Mouse (Mus musculus): Measurements from ENCODE around the gene Fbxl15. TPM values are rescaled to one million over a fixed set of nuclear protein-coding genes. Genes with fewer than 3 reads are reported as not detected.

The Fbxl15 gene
- total and polyA plus RNA-seq, 3 experiments = 5.3 to 8.0 (median 5.3) TPM

DNA sequence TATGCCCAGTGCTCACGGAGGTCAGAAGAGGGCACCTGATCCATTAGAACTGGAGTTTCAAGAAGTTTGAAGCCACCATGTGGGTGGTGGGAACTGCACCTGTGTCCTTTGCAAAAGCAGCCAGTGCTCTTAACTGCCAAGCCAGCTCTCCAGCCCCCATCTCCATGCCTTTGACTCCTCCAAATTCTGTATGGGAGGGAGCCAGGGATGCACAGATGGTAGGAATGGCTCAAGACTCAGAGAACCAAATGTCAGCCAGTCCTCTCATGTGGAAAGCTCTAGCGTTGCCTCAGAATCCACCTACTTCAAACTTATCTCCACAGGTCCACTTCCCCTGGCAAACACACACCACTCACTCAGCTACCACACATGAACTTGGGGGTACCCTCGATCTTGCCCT lies 5.9 kb downstream of the Fbxl15 start:
- intact Hi-C loops (cut with DNase I) = no loop called here
- DNase-seq = no peak
- Histone ChIP-seq H3K36me3 (ENCODE audit: control insufficient read depth, insufficient read depth, low read length) (no peaks in the 10 kb centered on the region), H3K4me1 (ENCODE audit: control insufficient read depth, insufficient read depth, low read length) (peaks cover 7% of the 10 kb centered on the region), H3K79me2 (replicated peaks; ENCODE audit: control insufficient read depth, insufficient read depth, low read length) (no peaks in the 10 kb centered on the region; the same call in 1 of the 2 replicates), H3K9ac (ENCODE audit: low read depth, low read length) (no peak overlapping the region), H3K27me3 (ENCODE audit: control insufficient read depth, insufficient read depth, low read length) (no peaks in the 10 kb centered on the region), H3K4me3 (no peak overlapping the region), H3K27ac (no peak overlapping the region)
- 77% methylated on average over 3 of the region's 3 CpGs for WGBS
- TF ChIP-seq EP300 (IDR thresholded peaks at IDR 0.05; ENCODE audit: insufficient read depth, low read depth, low read length) = no peak
- no peak for TF ChIP-seq POLR2A (IDR thresholded peaks at IDR 0.05; ENCODE audit: insufficient read depth, low read depth, low read length)
- TF ChIP-seq CTCF (IDR thresholded peaks at IDR 0.05) = no peak

DNA sequence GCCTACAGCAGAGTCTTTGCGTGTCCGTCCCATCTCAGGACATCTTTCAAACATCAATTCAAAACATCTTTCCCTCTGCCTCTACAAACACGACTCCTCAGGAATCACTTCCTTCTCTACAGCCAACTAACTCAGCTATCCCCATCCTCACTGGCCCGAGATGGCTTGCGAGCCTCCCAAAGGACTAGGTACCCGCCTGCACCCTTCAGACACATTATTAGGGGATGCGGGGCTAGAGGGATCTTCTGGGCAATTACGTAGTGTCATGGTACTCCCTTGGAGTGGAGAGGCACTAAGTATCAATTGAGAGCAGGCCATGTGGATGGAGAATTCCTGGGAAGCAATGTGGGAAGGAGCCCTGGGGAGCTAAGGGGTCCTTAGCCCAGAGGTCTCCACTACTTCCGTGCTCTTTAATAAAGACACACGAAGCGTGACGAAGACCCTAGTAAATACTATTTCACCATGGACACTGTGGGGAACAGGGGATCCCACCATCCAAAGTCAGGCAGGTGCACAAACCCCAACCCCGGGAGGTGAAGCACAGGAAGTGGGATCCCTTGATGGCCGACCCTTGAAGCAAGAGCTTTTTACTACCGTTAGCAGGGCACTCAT lies 9.8 kb downstream of the Fbxl15 start:
- Histone ChIP-seq H3K4me1 (ENCODE audit: control insufficient read depth, insufficient read depth, low read length) (peaks cover 7% of the 10 kb centered on the region), H3K36me3 (ENCODE audit: control insufficient read depth, insufficient read depth, low read length) (no peaks in the 10 kb centered on the region), H3K4me3 (peak overlapping the region; percentile 57), H3K9ac (ENCODE audit: low read depth, low read length) (peak overlapping the region; percentile 84), H3K79me2 (replicated peaks; ENCODE audit: control insufficient read depth, insufficient read depth, low read length) (no peaks in the 10 kb centered on the region; the same call in 1 of the 2 replicates), H3K27ac (peak overlapping the region; percentile 84), H3K27me3 (ENCODE audit: control insufficient read depth, insufficient read depth, low read length) (no peaks in the 10 kb centered on the region)
- 37% methylated on average over 15 of the region's 15 CpGs for WGBS
- DNase-seq = no peak
- intact Hi-C loops (cut with DNase I) = loop anchor here (1.0 to 2.0 kb wide), 4 partner anchors 10 to 105 kb away; partner anchors contain the start of genes Fbxl15 and Sufu
- TF ChIP-seq POLR2A (IDR thresholded peaks at IDR 0.05; ENCODE audit: insufficient read depth, low read depth, low read length) = no peak
- no peak for TF ChIP-seq CTCF (IDR thresholded peaks at IDR 0.05)
- TF ChIP-seq EP300 (IDR thresholded peaks at IDR 0.05; ENCODE audit: insufficient read depth, low read depth, low read length) = no peak

- peaks cover 7% of the 10 kb centered on the region for H3K4me1 ChIP-seq (ENCODE audit: control insufficient read depth, insufficient read depth, low read length)
- H3K27me3 ChIP-seq (ENCODE audit: control insufficient read depth, insufficient read depth, low read length) = no peaks in the 10 kb centered on the region
- H3K79me2 ChIP-seq (replicated peaks; ENCODE audit: control insufficient read depth, insufficient read depth, low read length) = no peaks in the 10 kb centered on the region; the same call in 1 of the 2 replicates
- peak within 1 kb of the TSS; percentile 57 for H3K4me3 ChIP-seq
- H3K9ac ChIP-seq (ENCODE audit: low read depth, low read length) = peak within 1 kb of the TSS; percentile 84
- WGBS = under 1% methylated on average over 31 of the region's 31 CpGs
- intact Hi-C loops (cut with DNase I) = loop anchor here (1.0 to 2.0 kb wide), 4 partner anchors 10 to 104 kb away; partner anchors contain the start of genes Fbxl15 and Sufu
- H3K36me3 ChIP-seq (ENCODE audit: control insufficient read depth, insufficient read depth, low read length) = no peaks in the 10 kb centered on the region
- H3K27ac ChIP-seq = peak within 1 kb of the TSS; percentile 84
- peak; percentile 63 for TF ChIP-seq POLR2A (IDR thresholded peaks at IDR 0.05; ENCODE audit: insufficient read depth, low read depth, low read length)
- peak; percentile 64; the same call in 1 of the 2 replicates for TF ChIP-seq EP300 (IDR thresholded peaks at IDR 0.05; ENCODE audit: insufficient read depth, low read depth, low read length)
- peak; percentile 87 for TF ChIP-seq CTCF (IDR thresholded peaks at IDR 0.05)
- peak; percentile 97 to 99 for DNase-seq
Measured at GRCm38 (mm10) chr19:46338331-46338936, 10.4 kb downstream of the Fbxl15 start, which contains the start of gene Cuedc2. Gene Cuedc2, minus strand, starts transcription at chr19:46338702.

DNA sequence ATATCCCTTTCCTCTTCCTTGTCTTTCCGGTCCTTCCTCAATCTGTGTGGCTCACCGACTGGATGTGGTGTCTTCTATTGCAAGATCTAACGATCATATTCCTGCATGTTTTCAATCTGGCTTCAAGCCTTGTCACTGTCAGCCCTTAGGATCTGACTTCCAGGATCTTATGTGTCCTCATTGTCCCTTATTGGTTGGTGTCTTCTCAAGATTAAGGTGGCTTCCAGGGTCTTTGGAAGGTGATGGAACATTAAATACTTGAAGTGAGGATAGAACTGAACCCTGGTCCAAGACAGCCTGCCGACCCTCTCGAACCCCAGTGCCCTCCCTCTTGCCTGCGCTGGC lies 10.9 kb downstream of the Fbxl15 start:
- TF ChIP-seq CTCF (IDR thresholded peaks at IDR 0.05) = no peak
- no peak for TF ChIP-seq POLR2A (IDR thresholded peaks at IDR 0.05; ENCODE audit: insufficient read depth, low read depth, low read length)
- TF ChIP-seq EP300 (IDR thresholded peaks at IDR 0.05; ENCODE audit: insufficient read depth, low read depth, low read length) = no peak
- intact Hi-C loops (cut with DNase I) = loop anchor here (1.0 to 2.0 kb wide), 5 partner anchors 11 to 104 kb away; partner anchors contain the start of genes Fbxl15 and Sufu
- peak overlapping the region; percentile 84 for H3K27ac ChIP-seq
- no peaks in the 10 kb centered on the region; the same call in 1 of the 2 replicates for H3K79me2 ChIP-seq (replicated peaks; ENCODE audit: control insufficient read depth, insufficient read depth, low read length)
- H3K4me3 ChIP-seq = peak overlapping the region; percentile 7; the same call in 1 of the 2 replicates
- WGBS = 44% methylated on average over 6 of the region's 6 CpGs
- peak overlapping the region; percentile 62 for H3K9ac ChIP-seq (ENCODE audit: low read depth, low read length)
- H3K27me3 ChIP-seq (ENCODE audit: control insufficient read depth, insufficient read depth, low read length) = no peaks in the 10 kb centered on the region
- H3K36me3 ChIP-seq (ENCODE audit: control insufficient read depth, insufficient read depth, low read length) = no peaks in the 10 kb centered on the region
- peaks cover 7% of the 10 kb centered on the region for H3K4me1 ChIP-seq (ENCODE audit: control insufficient read depth, insufficient read depth, low read length)
- DNase-seq = no peak

GRCm38 (mm10) chr19:46339287-46339971 lies 11.4 kb downstream of the Fbxl15 start:
- Histone ChIP-seq H3K4me1 (ENCODE audit: control insufficient read depth, insufficient read depth, low read length) (peaks cover 7% of the 10 kb centered on the region), H3K9ac (ENCODE audit: low read depth, low read length) (no peak overlapping the region; the same call in 1 of the 2 replicates), H3K36me3 (ENCODE audit: control insufficient read depth, insufficient read depth, low read length) (no peaks in the 10 kb centered on the region), H3K4me3 (no peak overlapping the region), H3K79me2 (replicated peaks; ENCODE audit: control insufficient read depth, insufficient read depth, low read length) (no peaks in the 10 kb centered on the region; the same call in 1 of the 2 replicates), H3K27ac (peak overlapping the region; percentile 84), H3K27me3 (ENCODE audit: control insufficient read depth, insufficient read depth, low read length) (no peaks in the 10 kb centered on the region)
- intact Hi-C loops (cut with DNase I) = loop anchor here (1.0 to 2.0 kb wide), 3 partner anchors 17 to 103 kb away; partner anchors contain the start of gene Sufu
- peak; percentile 66 to 74 for DNase-seq
- WGBS = 51% methylated on average over 7 of the region's 7 CpGs
- TF ChIP-seq EP300 (IDR thresholded peaks at IDR 0.05; ENCODE audit: insufficient read depth, low read depth, low read length) = no peak
- TF ChIP-seq POLR2A (IDR thresholded peaks at IDR 0.05; ENCODE audit: insufficient read depth, low read depth, low read length) = peak; percentile 28; the same call in 1 of the 2 replicates
- TF ChIP-seq CTCF (IDR thresholded peaks at IDR 0.05) = no peak
